Mouse (Mus musculus) cerebellum, adult 2 months (tissue): Measurements from ENCODE around the gene Dynlt1c.
"Not testable (repeated sequence)": the region's sequence is repeated elsewhere in the genome, so short reads cannot be mapped to it uniquely, and the experiment has no call there.

ENCODE experiments used
- CTCF ChIP-seq: fragments of 200-500 bp; IDR thresholded peaks from 2 replicates; pipeline ENCODE4 v1.5.1; 2011; ENCODE audit warnings: low read depth, mild to moderate bottlenecking, control low read depth, low read length, moderate library complexity, borderline replicate concordance; ENCODE audit not compliant: insufficient read depth
- POLR2A ChIP-seq: fragments of 200-500 bp; IDR thresholded peaks from 2 replicates; pipeline ENCODE4 v1.6.1; 2011; ENCODE audit warnings: low read length, control low read depth, borderline replicate concordance; ENCODE audit not compliant: insufficient read depth

DNA sequence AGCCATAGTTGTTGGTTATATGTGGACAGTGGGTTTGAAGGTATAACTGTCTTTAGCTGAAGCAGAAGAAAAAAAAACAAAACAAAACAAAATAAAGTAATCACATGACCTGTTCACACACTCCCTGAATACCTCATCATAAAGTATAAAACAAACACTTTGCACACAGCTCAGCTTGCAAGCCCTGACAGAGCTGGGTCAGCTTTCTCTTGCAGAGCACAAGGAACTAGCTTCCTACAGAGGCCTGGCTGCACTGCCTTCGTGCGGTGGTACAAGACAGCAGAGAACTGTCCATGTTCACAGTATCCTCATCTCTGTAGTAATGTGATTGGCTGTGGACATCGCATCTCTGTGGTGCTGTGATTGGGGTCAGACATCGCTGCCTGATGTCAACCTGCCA is 28.9 kb downstream of the Dynlt1c start:
- TF ChIP-seq CTCF, POLR2A: not testable (repeated sequence)
